Mouse (Mus musculus) thymus, adult 18-20 months (tissue): ENCODE data around the gene Mgmt.

ENCODE experiments used
- DNase-seq, 2 experiments: peaks; one replicate each; pipeline ENCODE4 v3.0.0; 2022; ENCODE audit warnings: mixed read lengths in 2 of 2

Gene Mgmt

GRCm38 (mm10) chr7:137065408-137065807, 171.0 kb downstream of the Mgmt start:
- DNase-seq = no peak

- no peak for DNase-seq
These were observed 171.8 kb downstream of the Mgmt start for GRCm38 (mm10) chr7:137066211-137066610.

DNA sequence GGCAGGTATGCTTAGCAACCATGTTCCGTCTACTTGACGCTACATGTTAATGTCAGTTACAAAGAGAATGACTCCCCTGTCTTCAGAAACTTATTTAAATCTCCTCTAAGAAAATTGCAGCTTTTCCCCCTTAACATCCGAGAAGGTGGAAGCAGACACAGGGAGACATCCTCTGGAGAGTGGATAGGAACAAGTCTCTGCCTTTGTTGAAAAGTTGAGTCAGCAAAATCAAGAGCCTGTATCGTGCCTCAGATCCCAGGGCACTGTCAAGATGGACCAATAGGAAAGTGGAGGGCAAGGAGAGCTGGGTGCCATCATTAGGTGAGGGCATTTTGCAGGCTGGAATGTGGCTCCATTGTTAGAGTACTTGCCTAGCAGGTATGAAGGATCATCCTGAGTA, 172.6 kb downstream of the Mgmt start:
- DNase-seq = no peak

GRCm38 (mm10) chr7:137067758-137068157, 173.3 kb downstream of the Mgmt start:
- DNase-seq = no peak

GRCm38 (mm10) chr7:137068796-137069195, 174.4 kb downstream of the Mgmt start:
- no peak for DNase-seq

DNA sequence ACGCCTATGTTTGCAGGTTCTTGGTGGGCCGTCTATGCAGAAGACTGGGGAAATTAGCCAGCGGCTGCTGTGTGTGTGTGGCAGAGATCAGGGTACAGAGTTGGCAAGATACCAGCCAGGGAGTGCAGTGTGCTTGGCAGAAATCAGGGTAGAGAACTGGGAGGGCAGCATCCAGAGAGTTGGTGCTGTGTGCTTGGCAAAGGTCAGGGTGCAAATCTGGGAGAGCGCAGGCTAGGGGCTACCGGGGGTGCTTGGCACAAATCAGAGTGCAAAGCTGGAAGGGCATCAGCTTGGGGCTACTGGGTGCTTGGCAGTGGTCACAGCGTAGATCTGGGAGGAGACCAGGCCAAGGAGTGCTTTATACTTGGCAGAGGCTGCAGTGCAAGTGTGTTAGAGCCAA, 175.4 kb downstream of the Mgmt start:
- DNase-seq = no peak

DNA sequence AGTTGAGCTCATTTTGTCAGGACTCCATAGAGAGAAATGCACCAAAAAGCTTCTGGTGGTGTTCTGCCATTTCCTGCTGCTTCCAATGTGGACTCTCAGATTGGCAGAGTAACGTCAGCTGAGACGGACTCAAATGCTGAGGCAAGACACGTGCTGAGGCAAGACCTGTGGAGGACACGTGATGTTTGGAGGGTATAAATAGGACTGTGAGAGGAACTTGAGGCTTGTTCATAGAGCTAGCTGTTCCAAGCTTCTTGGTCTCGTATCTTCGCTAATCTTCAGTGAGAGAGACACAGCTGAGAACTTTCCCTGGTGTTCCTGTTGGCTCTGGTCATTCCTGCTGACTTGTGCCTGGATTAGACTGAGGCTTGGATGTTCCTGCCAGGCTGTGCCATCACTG, 176.9 kb downstream of the Mgmt start:
- DNase-seq = no peak

DNA sequence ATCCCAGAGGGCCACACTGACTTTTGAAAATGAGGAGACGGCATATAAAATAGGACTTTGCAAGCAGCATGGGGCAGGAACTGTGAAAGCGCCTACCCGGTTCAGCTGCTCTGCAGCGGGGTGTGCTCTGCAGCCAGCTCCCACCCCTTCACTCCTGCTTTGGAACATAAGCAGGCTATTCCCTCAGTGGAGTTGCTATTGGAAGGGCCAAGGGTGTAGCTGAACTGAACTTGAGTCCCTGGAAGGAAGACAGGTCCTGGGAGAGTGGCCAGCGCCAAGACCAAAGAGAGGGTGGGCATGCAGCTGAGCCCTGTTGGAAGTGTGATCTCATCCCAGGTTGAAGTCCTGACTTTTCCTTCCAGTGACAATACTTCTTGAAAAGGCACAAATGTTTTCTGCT, 179.5 kb downstream of the Mgmt start:
- no peak for DNase-seq

- no peak for DNase-seq
These were observed 179.9 kb downstream of the Mgmt start for GRCm38 (mm10) chr7:137074324-137074723.

- DNase-seq = no peak
These were observed 180.9 kb downstream of the Mgmt start for GRCm38 (mm10) chr7:137075301-137075700.

GRCm38 (mm10) chr7:137080171-137080570, 185.8 kb downstream of the Mgmt start:
- no peak for DNase-seq

GRCm38 (mm10) chr7:137082171-137082570, 187.8 kb downstream of the Mgmt start:
- no peak for DNase-seq

DNA sequence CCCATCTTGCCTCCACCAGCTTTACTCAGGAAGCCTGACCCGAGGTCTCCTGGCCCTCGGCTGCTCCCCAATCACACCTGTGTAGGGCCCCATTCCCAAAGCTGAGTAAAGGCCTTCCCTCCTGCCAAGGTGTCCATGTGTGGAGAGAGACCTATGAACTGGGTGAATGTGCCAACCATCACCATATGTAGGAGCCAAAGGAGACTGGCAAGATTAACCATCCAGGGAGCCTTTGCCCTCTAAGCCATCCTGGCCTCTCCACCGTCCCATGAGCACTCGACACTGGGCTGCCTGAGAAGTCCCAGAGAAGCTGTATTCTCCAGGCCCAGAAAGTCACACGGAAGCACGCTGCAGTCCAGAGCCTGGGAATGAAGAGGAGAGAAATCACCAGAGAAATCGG, 190.2 kb downstream of the Mgmt start:
- no peak for DNase-seq

GRCm38 (mm10) chr7:137085969-137086606, 191.7 kb downstream of the Mgmt start:
- DNase-seq = no peak

DNA sequence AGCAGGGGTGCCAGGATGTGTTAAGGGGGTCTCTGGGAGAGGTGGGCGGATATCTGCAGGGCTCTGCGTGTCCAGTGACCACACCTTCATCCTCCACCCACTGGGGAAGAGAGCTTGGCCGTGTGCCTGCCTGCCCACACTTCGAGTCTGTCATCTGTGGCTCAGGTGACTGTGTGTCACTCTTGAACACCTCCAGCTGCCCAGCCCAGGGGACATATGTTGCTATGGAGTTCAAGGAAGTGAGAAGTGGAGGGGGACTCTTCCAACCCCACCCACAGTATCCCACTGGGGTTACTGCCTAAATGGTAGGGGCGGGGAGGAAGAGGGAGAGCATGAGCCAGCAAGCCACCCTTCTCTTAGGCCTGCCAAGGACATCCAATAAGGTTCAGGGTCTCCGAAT, 192.7 kb downstream of the Mgmt start:
- no peak for DNase-seq

GRCm38 (mm10) chr7:137088141-137088540, 193.7 kb downstream of the Mgmt start:
- no peak for DNase-seq

DNA sequence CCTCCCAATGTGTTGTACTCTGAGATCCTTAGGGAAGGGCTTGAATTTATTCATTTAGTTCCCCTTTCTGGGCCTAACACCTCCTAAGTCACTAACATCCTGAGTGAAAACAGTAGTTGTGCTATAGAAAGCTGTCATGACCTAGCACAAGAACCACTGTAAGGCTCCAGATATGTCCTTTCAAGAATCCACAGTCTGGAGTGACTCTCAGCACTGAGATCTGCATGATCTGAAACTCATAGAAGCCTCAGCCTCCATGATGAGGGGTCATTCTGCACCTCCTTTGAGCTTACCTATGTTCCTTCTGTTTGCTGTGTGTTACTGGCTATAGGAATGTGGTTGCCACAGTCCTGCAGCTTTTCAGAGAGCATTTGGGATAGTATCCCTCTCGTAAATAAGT, 200.1 kb downstream of the Mgmt start:
- no peak for DNase-seq

DNA sequence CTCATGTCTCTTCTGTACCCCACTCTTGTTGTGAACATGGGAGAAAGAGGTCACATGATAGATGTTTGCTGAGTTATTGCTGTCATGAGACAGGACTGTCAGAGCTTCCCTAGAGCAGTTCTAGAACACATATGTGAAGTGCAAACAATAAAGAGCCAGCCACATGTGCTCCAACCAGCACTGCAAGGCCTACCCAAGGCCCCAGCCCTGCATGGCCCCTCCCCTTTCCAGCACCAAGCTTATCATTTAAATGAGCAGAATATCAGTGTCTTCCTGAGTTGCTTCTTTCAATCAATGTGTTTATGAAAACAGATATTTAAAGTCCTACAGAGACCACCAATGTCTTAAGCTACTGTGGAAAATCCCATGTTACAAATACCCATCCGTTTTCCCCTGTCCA, 201.3 kb downstream of the Mgmt start:
- no peak for DNase-seq

- no peak for DNase-seq
These were observed 205.4 kb downstream of the Mgmt start for GRCm38 (mm10) chr7:137099766-137100165.

GRCm38 (mm10) chr7:137102606-137103195, 208.3 kb downstream of the Mgmt start:
- DNase-seq = no peak

DNA sequence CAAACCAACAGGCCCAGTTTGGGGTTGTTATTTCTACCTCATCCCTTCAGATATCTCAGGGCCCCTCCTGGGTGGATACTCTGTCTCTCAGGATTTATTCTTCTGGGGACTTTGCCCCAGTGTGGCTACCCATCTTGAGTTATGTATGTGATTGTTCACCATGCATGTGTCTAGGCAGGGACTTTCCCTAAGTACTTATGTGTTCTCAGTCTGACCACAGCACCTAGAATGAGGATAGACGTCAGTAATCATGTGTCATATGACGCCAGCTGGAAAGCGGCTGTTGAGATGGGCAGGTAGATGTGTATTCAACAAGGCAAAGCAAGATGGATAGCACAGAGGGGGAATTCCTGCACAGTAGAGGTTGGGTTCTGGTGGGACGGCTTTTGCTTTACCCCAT, 217.7 kb downstream of the Mgmt start:
- DNase-seq = no peak

- DNase-seq = no peak
These were observed 221.8 kb downstream of the Mgmt start for GRCm38 (mm10) chr7:137116246-137116645.

DNA sequence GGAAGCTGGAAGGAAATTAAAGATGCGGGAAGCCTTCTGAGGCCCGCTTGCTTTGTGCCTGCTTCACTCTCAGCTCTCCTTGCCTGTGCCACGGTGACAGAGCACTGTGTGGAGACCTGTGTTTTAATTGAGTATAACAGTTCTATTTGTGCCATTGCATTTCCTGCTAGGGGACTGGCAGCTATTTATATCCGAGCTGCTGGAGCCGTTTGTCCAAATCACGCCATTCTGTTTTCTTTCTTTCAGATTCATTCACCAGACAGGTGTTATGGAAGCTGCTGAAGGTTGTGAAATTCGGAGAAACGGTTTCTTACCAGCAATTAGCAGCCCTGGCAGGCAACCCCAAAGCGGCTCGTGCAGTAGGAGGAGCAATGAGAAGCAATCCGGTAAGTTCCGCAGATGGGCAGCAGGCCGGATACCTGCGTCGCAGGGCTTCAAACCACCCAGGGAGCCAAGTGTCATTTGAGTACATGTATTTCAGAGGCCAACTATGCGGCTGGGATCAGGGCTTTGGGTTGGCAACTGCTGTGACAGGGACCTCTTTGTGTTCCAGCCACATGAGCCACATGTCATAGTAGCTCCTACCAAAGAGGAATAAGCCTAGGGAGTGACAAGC, 226.9 kb downstream of the Mgmt start:
- DNase-seq = no peak

- DNase-seq = no peak
These were observed 234.3 kb downstream of the Mgmt start for GRCm38 (mm10) chr7:137128726-137129125.

DNA sequence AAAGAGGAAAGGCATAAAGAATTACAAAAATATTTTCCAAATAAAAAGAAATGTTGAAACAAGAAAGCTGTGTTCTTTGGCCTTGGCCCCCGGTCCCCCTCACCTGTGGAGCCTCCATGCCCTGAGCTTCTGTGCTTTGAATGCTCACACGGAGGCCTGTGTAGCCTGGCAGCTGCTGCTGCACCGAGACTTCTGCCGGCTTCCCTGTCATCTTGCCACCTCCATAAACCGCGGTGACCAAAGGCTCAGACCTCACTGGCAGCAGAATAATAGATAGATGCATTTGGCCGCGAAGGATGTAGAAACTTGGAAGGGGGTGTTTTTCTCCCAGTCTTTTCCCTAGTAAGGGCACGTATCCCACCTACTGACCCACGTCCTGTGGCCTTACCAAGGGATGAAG, 235.8 kb downstream of the Mgmt start:
- DNase-seq = no peak
